Mouse (Mus musculus) thymus, postnatal 36 days (tissue): ENCODE measurements around the gene Pcsk1n.

Source experiments
- DNase-seq, 2 experiments: peaks; one replicate each; pipeline ENCODE4 v3.0.0; 2022; ENCODE audit warnings: mixed read lengths in 2 of 2

Pcsk1n gene

GRCm38 (mm10) chrX:7947108-7947899 is 27.7 kb downstream of the Pcsk1n start, which contains the start of gene Hdac6:
Gene Hdac6, minus strand, starts transcription at chrX:7947889.
- peak in 1 of 2 experiments; percentile 20 for DNase-seq

DNA sequence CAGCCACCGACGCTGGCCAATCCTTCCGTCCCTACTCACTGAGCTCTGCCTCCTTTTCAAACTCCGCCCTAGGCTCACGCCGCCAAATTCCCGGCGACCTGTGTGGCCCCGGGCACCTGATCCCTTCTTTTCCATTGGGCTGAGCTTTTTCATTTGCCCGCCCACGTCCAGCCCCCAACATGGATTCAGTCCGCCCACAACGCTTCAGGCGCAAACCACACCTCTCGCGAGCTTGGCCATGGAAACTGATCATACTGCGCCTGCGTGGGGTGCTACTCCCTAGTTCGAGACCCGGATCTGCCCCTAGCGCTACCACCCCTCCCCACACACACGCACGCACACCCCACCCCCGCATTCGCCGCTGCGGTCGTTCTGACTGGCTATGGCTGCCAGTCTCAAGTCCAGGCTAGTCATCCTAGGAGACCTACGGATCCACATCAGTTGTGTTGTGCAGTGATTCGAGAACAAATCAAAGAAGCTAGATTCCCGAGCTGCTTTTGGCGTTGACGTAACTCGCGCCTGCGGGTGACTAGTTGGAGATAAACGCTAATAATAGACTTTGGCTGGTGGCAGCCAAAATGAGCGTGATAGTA is 28.4 kb downstream of the Pcsk1n start:
- DNase-seq = peak; percentile 71 to 85

DNA sequence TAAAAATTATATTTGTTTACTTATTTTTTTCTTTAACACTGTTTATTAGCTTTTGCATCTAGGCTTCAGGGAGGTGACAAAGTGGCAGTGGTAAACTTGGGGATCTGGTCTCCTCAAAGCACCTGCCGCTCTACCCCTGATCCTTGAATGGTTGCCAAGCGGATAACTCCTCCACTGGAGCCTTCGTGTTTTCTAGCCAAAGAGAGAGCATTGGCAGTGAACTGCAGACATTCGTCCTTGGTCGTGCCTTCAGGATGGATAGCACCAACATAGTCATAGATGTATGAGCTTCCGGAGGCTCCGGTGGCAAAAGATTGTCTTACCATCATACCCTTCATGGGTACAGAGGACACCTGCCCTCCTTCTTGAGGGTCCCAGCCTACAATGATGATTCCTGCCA is 30.5 kb downstream of the Pcsk1n start:
- no peak for DNase-seq

DNA sequence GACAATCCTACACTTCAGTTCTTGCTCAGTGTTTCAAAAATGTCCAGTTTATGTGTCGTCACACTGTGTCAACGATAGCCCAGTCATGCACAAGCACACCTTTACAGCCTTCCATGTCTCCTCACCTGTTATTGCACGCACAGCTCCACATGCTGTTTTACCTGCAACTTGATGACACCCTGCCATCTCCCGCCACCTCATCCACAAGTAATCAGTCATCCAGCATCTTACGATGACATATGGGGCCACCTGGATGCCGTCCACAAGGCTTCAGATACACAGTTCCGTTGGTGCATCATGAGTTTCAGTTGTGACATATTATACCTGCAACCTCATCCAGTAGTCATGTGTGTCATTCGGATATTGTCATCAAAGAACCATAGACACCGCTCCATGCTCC is 39.2 kb downstream of the Pcsk1n start:
- no peak for DNase-seq

DNA sequence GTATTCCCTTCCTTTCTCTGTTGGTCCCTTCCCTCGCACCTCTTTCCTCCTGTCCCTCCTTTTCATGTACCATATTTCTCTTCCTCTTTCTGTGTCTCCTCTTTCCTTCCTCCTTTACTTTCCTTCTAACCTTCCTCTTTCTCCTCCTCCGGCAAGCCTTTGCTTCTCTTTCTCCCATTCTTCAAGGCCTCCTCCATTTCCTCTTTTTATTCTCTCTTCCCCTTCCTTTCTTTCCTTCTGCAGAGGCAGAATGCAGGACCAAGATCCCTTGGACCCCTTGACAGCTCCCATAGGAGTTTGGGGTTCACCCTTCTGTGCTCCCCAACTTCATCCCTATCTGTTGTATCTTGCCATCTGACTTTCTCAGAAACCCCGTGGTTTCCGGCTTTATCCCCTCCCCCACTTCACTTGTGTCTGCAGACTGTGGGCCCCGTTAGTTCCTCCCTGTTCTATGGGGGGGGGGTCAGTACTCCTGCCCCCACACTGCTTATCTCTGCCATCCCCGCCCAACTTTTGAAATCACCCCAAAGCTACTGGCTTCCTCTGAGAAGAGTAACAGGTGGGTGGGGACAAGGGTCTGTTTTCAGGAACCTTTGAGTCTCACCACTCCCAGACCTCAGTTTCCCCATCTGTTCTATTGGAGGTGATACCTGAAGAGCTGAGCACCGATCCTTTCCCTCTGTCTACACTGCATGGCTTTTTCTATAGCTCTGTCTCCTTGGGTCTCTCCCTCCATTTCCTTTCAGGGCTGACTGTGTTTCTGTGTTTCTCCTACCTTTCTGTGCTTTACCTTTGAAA is 44.4 kb downstream of the Pcsk1n start:
- peak; percentile 19 to 42 for DNase-seq

GRCm38 (mm10) chrX:7966161-7966560 is 46.5 kb downstream of the Pcsk1n start:
- DNase-seq = no peak

GRCm38 (mm10) chrX:7967596-7968201 is 48.1 kb downstream of the Pcsk1n start:
- no peak for DNase-seq

GRCm38 (mm10) chrX:7968226-7968625 is 48.6 kb downstream of the Pcsk1n start:
- DNase-seq = no peak

DNA sequence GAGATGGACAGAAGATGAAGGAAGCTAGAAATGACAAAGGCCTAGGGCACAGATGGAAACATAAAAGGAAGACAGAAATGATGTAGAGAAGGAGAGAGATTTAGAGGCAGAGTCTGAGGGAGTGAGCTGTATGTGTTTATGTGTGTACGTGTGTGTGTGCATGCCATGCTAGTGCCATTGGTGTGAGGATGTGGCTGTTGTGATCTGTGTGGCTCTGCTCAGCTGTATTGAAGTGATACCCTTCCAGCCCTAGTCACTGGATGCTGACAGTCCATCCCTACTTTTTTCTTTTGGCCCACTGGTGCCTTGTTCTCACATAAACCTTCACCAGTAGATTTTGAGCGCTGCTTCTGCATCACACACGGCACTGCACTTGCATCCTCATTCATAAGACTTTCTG is 49.3 kb downstream of the Pcsk1n start:
- DNase-seq = no peak

DNA sequence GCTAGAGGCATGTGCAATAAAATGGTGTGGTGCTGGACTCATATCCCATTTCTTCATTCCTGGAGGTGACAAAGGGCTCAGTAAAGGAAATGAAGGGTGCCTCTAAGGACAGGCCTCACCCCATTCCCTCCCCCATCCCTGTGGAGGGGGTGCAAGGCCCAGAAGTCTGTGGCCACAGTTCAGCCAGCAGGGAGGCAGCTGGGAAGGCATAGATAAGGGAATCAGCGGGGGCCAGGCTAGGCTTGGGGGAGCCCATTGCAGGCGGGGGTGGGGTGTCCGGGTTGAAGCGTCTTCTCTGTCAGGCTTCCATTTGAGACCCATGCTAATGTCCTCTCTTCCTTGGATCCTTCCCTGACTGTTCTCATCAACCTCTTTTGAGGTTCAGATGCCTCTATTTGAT is 51.7 kb downstream of the Pcsk1n start:
- no peak for DNase-seq
